Mouse (Mus musculus) kidney, embryonic 14.5 days (tissue): ENCODE data around the gene Vmo1. TPM values are rescaled to one million over a fixed set of nuclear protein-coding genes. Genes with fewer than 3 reads are reported as not detected.

Experiments used
- ATAC-seq: fragments of 200-750 bp; cut with Nextera tagmentation; 2 replicates; pipeline ENCODE4 v1.8.0; 2017; ENCODE audit warnings: moderate number of reproducible peaks, mild to moderate bottlenecking, moderate TSS enrichment, moderate library complexity; ENCODE audit not compliant: low FRiP score, low TSS enrichment
- H3K27ac ChIP-seq: fragments of 300-500 bp; sonication (generic); 2 replicates; pipeline ENCODE4 v1.5.1; 2014; ENCODE audit warnings: low read depth, mild to moderate bottlenecking, low read length, moderate library complexity, mixed read lengths
- H3K27me3 ChIP-seq: fragments of 300-500 bp; sonication (generic); 2 replicates; pipeline ENCODE4 v1.6.1; 2014; ENCODE audit warnings: mild to moderate bottlenecking, low read length; ENCODE audit not compliant: control insufficient read depth, insufficient read depth
- H3K36me3 ChIP-seq: fragments of 300-500 bp; sonication (generic); 2 replicates; pipeline ENCODE4 v1.6.1; 2014; ENCODE audit warnings: low read length, mixed read lengths; ENCODE audit not compliant: control insufficient read depth, insufficient read depth
- H3K4me1 ChIP-seq: fragments of 300-500 bp; sonication (generic); 2 replicates; pipeline ENCODE4 v1.6.1; 2014; ENCODE audit warnings: low read length, mixed read lengths; ENCODE audit not compliant: control insufficient read depth, insufficient read depth
- H3K4me2 ChIP-seq: fragments of 300-500 bp; sonication (generic); replicated peaks from 2 replicates; pipeline ENCODE4 v1.6.1; 2014; ENCODE audit warnings: low read depth, mild to moderate bottlenecking, low read length
- H3K4me3 ChIP-seq: fragments of 300-500 bp; sonication (generic); 2 replicates; pipeline ENCODE4 v1.5.1; 2014; ENCODE audit warnings: mild to moderate bottlenecking, low read length
- H3K9ac ChIP-seq: fragments of 300-500 bp; sonication (generic); 2 replicates; pipeline ENCODE4 v1.6.1; 2014; ENCODE audit warnings: low read depth, mild to moderate bottlenecking, low read length, moderate library complexity
- H3K9me3 ChIP-seq: fragments of 300-500 bp; sonication (generic); 2 replicates; pipeline ENCODE4 v1.6.1; 2016; ENCODE audit warnings: low read length; ENCODE audit not compliant: control insufficient read depth
- WGBS: fragments of 180-500 bp; shearing (Covaris S2); extraction: QIAGEN DNeasy Blood & Tissue Kit; methylation state at CpG from one replicate; pipeline ENCODE4 v1.1.7; 2014; 5-methylcytosine and 5-hydroxymethylcytosine counted together
- polyA plus RNA-seq: library from polyadenylated mRNA; unstranded; fragments of >200 nt; fragmentation: Nextera tagmentation; extraction: Ambion mirVana; gene quantifications from 2 replicates; pipeline ENCODE4 v1.2.1, GENCODE M21; 2014

Gene Vmo1
- polyA plus RNA-seq, 1 experiment from 2014 or later: 0.57 TPM

- Histone ChIP-seq H3K36me3 (no peaks in the 10 kb centered on the region), H3K4me1 (peaks cover 4% of the 10 kb centered on the region; the same call in 1 of the 2 replicates), H3K27ac (no peak overlapping the region), H3K9me3 (no peaks in the 10 kb centered on the region), H3K4me2 (no peak overlapping the region), H3K4me3 (no peak overlapping the region), H3K9ac (no peak overlapping the region), H3K27me3 (no peaks in the 10 kb centered on the region)
- ATAC-seq: no peak
Observed at GRCm38 (mm10) chr11:70472716-70473115, 41.7 kb downstream of the Vmo1 start.

GRCm38 (mm10) chr11:70469764-70470163, 44.7 kb downstream of the Vmo1 start:
- Histone ChIP-seq H3K9ac (no peak overlapping the region), H3K27ac (no peak overlapping the region), H3K4me3 (no peak overlapping the region), H3K4me2 (no peak overlapping the region), H3K4me1 (peaks cover 13% of the 10 kb centered on the region; the same call in 1 of the 2 replicates), H3K36me3 (no peaks in the 10 kb centered on the region), H3K9me3 (no peaks in the 10 kb centered on the region), H3K27me3 (peaks cover 7% of the 10 kb centered on the region; the same call in 1 of the 2 replicates)
- no peak for ATAC-seq
- WGBS: 91% methylated on average over 3 of the region's 3 CpGs

- WGBS: 88% methylated on average over 5 of the region's 5 CpGs
- Histone ChIP-seq H3K9me3 (no peaks in the 10 kb centered on the region), H3K4me1 (peaks cover 10% of the 10 kb centered on the region; the same call in 1 of the 2 replicates), H3K36me3 (no peaks in the 10 kb centered on the region), H3K9ac (no peak overlapping the region), H3K27ac (no peak overlapping the region), H3K4me3 (no peak overlapping the region), H3K4me2 (no peak overlapping the region), H3K27me3 (peaks cover 14% of the 10 kb centered on the region; the same call in 1 of the 2 replicates)
- ATAC-seq: no peak
Observed at GRCm38 (mm10) chr11:70467902-70468619, 46.4 kb downstream of the Vmo1 start.

- Histone ChIP-seq H3K36me3 (no peaks in the 10 kb centered on the region), H3K9me3 (no peaks in the 10 kb centered on the region), H3K27ac (no peak overlapping the region), H3K4me2 (peak overlapping the region; percentile 46), H3K9ac (peak overlapping the region; percentile 28; the same call in 1 of the 2 replicates), H3K4me1 (peaks cover 10% of the 10 kb centered on the region; the same call in 1 of the 2 replicates), H3K27me3 (peaks cover 14% of the 10 kb centered on the region; the same call in 1 of the 2 replicates), H3K4me3 (peak overlapping the region; percentile 25)
- WGBS: 14% methylated on average over 23 of the region's 23 CpGs
- no peak for ATAC-seq
Observed at GRCm38 (mm10) chr11:70465824-70466223, 48.6 kb downstream of the Vmo1 start.

GRCm38 (mm10) chr11:70465211-70465610, 49.2 kb downstream of the Vmo1 start:
- H3K9ac ChIP-seq: peak overlapping the region; percentile 28; the same call in 1 of the 2 replicates
- ATAC-seq: 0 out of 2 replicates have a peak, but pooled peaks have one; percentile 41
- H3K9me3 ChIP-seq: no peaks in the 10 kb centered on the region
- H3K27ac ChIP-seq: no peak overlapping the region
- peak overlapping the region; percentile 46 for H3K4me2 ChIP-seq
- H3K36me3 ChIP-seq: no peaks in the 10 kb centered on the region
- H3K27me3 ChIP-seq: peaks cover 19% of the 10 kb centered on the region
- H3K4me3 ChIP-seq: peak overlapping the region; percentile 25
- 24% methylated on average over 16 of the region's 16 CpGs for WGBS
- H3K4me1 ChIP-seq: peaks cover 10% of the 10 kb centered on the region; the same call in 1 of the 2 replicates

- Histone ChIP-seq H3K4me2 (no peak overlapping the region), H3K4me3 (no peak overlapping the region), H3K4me1 (peaks cover 15% of the 10 kb centered on the region; the same call in 1 of the 2 replicates), H3K9ac (no peak overlapping the region), H3K27me3 (peaks cover 31% of the 10 kb centered on the region), H3K9me3 (no peaks in the 10 kb centered on the region), H3K36me3 (no peaks in the 10 kb centered on the region), H3K27ac (no peak overlapping the region)
- 75% methylated on average over 5 of the region's 5 CpGs for WGBS
- ATAC-seq: no peak; the same call in 1 of the 2 replicates
Observed at GRCm38 (mm10) chr11:70463970-70464369, 50.4 kb downstream of the Vmo1 start.

Other genes with a start within 250 kb of the Vmo1 start
- gene Alox12e, start 192.0 kb downstream of the Vmo1 start, polyA plus RNA-seq: not detected in 2 replicates
- 0.69 and 1.5 TPM in 2 replicates for gene Alox15, start 162.6 kb downstream of the Vmo1 start, polyA plus RNA-seq
- gene Pelp1, start 104.6 kb downstream of the Vmo1 start, polyA plus RNA-seq: 27.8 and 39.0 TPM in 2 replicates
- gene Arrb2, start 82.0 kb downstream of the Vmo1 start, polyA plus RNA-seq: 11.0 and 23.3 TPM in 2 replicates
- gene Med11, start 62.7 kb downstream of the Vmo1 start, polyA plus RNA-seq: 48.7 and 50.0 TPM in 2 replicates
- gene Zmynd15, start 55.2 kb downstream of the Vmo1 start, polyA plus RNA-seq: 0.33 and 0.88 TPM in 2 replicates
- 5.2 and 6.0 TPM in 2 replicates for gene Cxcl16, start 54.6 kb downstream of the Vmo1 start, polyA plus RNA-seq
- gene Tm4sf5, start 9.4 kb downstream of the Vmo1 start, polyA plus RNA-seq: 0.31 and 0.91 TPM in 2 replicates
- 0.31 and 0.34 TPM in 2 replicates for gene Gltpd2, start 4.6 kb upstream of the Vmo1 start, polyA plus RNA-seq
- 823 and 914 TPM in 2 replicates for gene Psmb6, start 10.8 kb upstream of the Vmo1 start, polyA plus RNA-seq
- gene Gm40193, start 18.3 kb upstream of the Vmo1 start, polyA plus RNA-seq: not detected in 2 replicates
- gene Pld2, start 25.4 kb upstream of the Vmo1 start, polyA plus RNA-seq: 3.7 and 5.9 TPM in 2 replicates
- 14.7 and 21.0 TPM in 2 replicates for gene Mink1, start 48.3 kb upstream of the Vmo1 start, polyA plus RNA-seq
- not detected in 2 replicates for gene 4930544D05Rik, start 101.2 kb upstream of the Vmo1 start, polyA plus RNA-seq
- gene Chrne, start 104.6 kb upstream of the Vmo1 start, polyA plus RNA-seq: not detected in 2 replicates
- 0.29 and 0.35 TPM in 2 replicates for gene Gp1ba, start 124.5 kb upstream of the Vmo1 start, polyA plus RNA-seq
- gene Rnf167, start 132.6 kb upstream of the Vmo1 start, polyA plus RNA-seq: 83.0 and 109 TPM in 2 replicates
- gene Slc25a11, start 132.9 kb upstream of the Vmo1 start, polyA plus RNA-seq: 153 and 171 TPM in 2 replicates
- gene Pfn1, start 140.0 kb upstream of the Vmo1 start, polyA plus RNA-seq: 1,900 and 2,186 TPM in 2 replicates
- gene Eno3, start 142.6 kb upstream of the Vmo1 start, polyA plus RNA-seq: 22.4 and 26.8 TPM in 2 replicates
- gene Spag7, start 154.8 kb upstream of the Vmo1 start, polyA plus RNA-seq: 177 and 230 TPM in 2 replicates
- 10.8 and 16.1 TPM in 2 replicates for gene Camta2, start 173.5 kb upstream of the Vmo1 start, polyA plus RNA-seq
- gene Inca1, start 185.5 kb upstream of the Vmo1 start, polyA plus RNA-seq: 1.3 and 2.1 TPM in 2 replicates
- 10.0 and 15.6 TPM in 2 replicates for gene Kif1c, start 185.9 kb upstream of the Vmo1 start, polyA plus RNA-seq
- gene Zfp3, start 249.6 kb upstream of the Vmo1 start, polyA plus RNA-seq: 3.6 and 6.9 TPM in 2 replicates